Mouse (Mus musculus) thymus, adult 2 months (tissue): ENCODE data around the gene Ptpn11. TPM values are rescaled to one million over a fixed set of nuclear protein-coding genes. Genes with fewer than 3 reads are reported as not detected.
A peak's percentile ranks its signal among the peaks of the same experiment; 100 is the strongest.

Experiments
- DNase-seq: peaks from one replicate; pipeline ENCODE4 v3.0.0; 2021
- H3K27ac ChIP-seq: fragments of 200-500 bp; 2 replicates; pipeline ENCODE4 v1.5.1; 2012; ENCODE audit warnings: low read length, control low read depth; ENCODE audit not compliant: control insufficient read depth, insufficient read depth
- H3K27me3 ChIP-seq: fragments of 200-500 bp; 2 replicates; pipeline ENCODE4 v1.6.1; 2012; ENCODE audit warnings: mild to moderate bottlenecking, low read length, moderate library complexity, mixed read lengths; ENCODE audit not compliant: control insufficient read depth, insufficient read depth
- H3K36me3 ChIP-seq: fragments of 200-500 bp; 2 replicates; pipeline ENCODE4 v1.6.1; 2012; ENCODE audit warnings: mild to moderate bottlenecking, low read length, moderate library complexity; ENCODE audit not compliant: control insufficient read depth, insufficient read depth
- H3K4me1 ChIP-seq: fragments of 200-500 bp; replicated peaks from 2 replicates; pipeline ENCODE4 v1.6.1; 2012; ENCODE audit warnings: low read length; ENCODE audit not compliant: control insufficient read depth, insufficient read depth
- H3K4me3 ChIP-seq: fragments of 200-500 bp; 2 replicates; pipeline ENCODE4 v1.5.1; 2012; ENCODE audit warnings: mild to moderate bottlenecking, low read length, control low read depth, moderate library complexity; ENCODE audit not compliant: control insufficient read depth, insufficient read depth
- CTCF ChIP-seq: fragments of 200-500 bp; IDR thresholded peaks from 2 replicates; pipeline ENCODE4 v1.5.1; 2012; ENCODE audit warnings: mild to moderate bottlenecking, control low read depth, low read length, moderate library complexity, borderline replicate concordance; ENCODE audit not compliant: control insufficient read depth, poor library complexity, insufficient read depth; ENCODE audit errors: extremely low read depth
- POLR2A ChIP-seq: fragments of 200-500 bp; IDR thresholded peaks from 2 replicates; pipeline ENCODE4 v1.6.1; 2012; ENCODE audit warnings: mild to moderate bottlenecking, low read length, control low read depth, moderate library complexity; ENCODE audit not compliant: control insufficient read depth, poor library complexity, insufficient read depth; ENCODE audit errors: extremely low read depth
- WGBS: fragments of 180-500 bp; shearing (Covaris S2); methylation state at CpG from one replicate; pipeline ENCODE4 v1.1.7; 2018; 5-methylcytosine and 5-hydroxymethylcytosine counted together
- polyA plus RNA-seq: library from polyadenylated mRNA; depleted of rRNA; stranded (reverse); fragments of >200 nt; gene quantifications from 2 replicates; pipeline ENCODE4 v1.2.3, GENCODE M21; 2012

The Ptpn11 gene
- polyA plus RNA-seq, 1 experiment: 30.0 TPM

GRCm38 (mm10) chr5:121137125-121137524 lies 54.1 kb downstream of the Ptpn11 start:
- Histone ChIP-seq H3K4me1 (no peaks in the 10 kb centered on the region), H3K4me3 (no peak overlapping the region), H3K27me3 (no peaks in the 10 kb centered on the region), H3K36me3 (peaks cover 26% of the 10 kb centered on the region), H3K27ac (no peak overlapping the region)
- WGBS: 98% methylated on average over 8 of the region's 8 CpGs
- DNase-seq: no peak
- no peak for TF ChIP-seq POLR2A
- no peak for TF ChIP-seq CTCF

- no peak for TF ChIP-seq POLR2A
- no peak for TF ChIP-seq CTCF
- H3K27ac ChIP-seq: no peak overlapping the region
- no peaks in the 10 kb centered on the region for H3K4me1 ChIP-seq
- no peak for DNase-seq
- H3K36me3 ChIP-seq: peaks cover 15% of the 10 kb centered on the region
- no peak overlapping the region for H3K4me3 ChIP-seq
- WGBS: 90% methylated on average over 3 of the region's 3 CpGs
- no peaks in the 10 kb centered on the region for H3K27me3 ChIP-seq
These were observed 59.4 kb downstream of the Ptpn11 start for GRCm38 (mm10) chr5:121131801-121132200.

- Histone ChIP-seq H3K4me1 (no peaks in the 10 kb centered on the region), H3K27ac (no peak overlapping the region), H3K36me3 (peaks cover 4% of the 10 kb centered on the region; the same call in 1 of the 2 replicates), H3K4me3 (no peak overlapping the region), H3K27me3 (no peaks in the 10 kb centered on the region)
- DNase-seq: no peak
- 98% methylated on average over 5 of the region's 5 CpGs for WGBS
- TF ChIP-seq POLR2A (no peak), CTCF (no peak)
These were observed 61.9 kb downstream of the Ptpn11 start for GRCm38 (mm10) chr5:121129254-121129653.

- no peak for TF ChIP-seq POLR2A
- TF ChIP-seq CTCF: peak; percentile 55; the same call in 1 of the 2 replicates
- DNase-seq: no peak
- 87% methylated on average over 2 of the region's 2 CpGs for WGBS
- no peak overlapping the region for H3K4me3 ChIP-seq
- no peaks in the 10 kb centered on the region for H3K36me3 ChIP-seq
- no peaks in the 10 kb centered on the region for H3K4me1 ChIP-seq
- no peaks in the 10 kb centered on the region for H3K27me3 ChIP-seq
- no peak overlapping the region for H3K27ac ChIP-seq
These were observed 65.1 kb downstream of the Ptpn11 start for GRCm38 (mm10) chr5:121126051-121126450.

- H3K36me3 ChIP-seq: no peaks in the 10 kb centered on the region
- TF ChIP-seq CTCF (no peak), POLR2A (no peak)
- DNase-seq: no peak
- H3K4me1 ChIP-seq: no peaks in the 10 kb centered on the region
- H3K4me3 ChIP-seq: no peak overlapping the region
- no peak overlapping the region for H3K27ac ChIP-seq
- WGBS: 92% methylated on average over 14 of the region's 14 CpGs
- no peaks in the 10 kb centered on the region for H3K27me3 ChIP-seq
These were observed 65.6 kb downstream of the Ptpn11 start for GRCm38 (mm10) chr5:121125563-121125962.

GRCm38 (mm10) chr5:121124208-121125185 lies 66.7 kb downstream of the Ptpn11 start:
- H3K4me3 ChIP-seq: no peak overlapping the region
- no peaks in the 10 kb centered on the region for H3K36me3 ChIP-seq
- no peak for DNase-seq
- no peaks in the 10 kb centered on the region for H3K4me1 ChIP-seq
- no peak for TF ChIP-seq POLR2A
- TF ChIP-seq CTCF: no peak
- WGBS: 24% methylated on average over 5 of the region's 5 CpGs
- no peak overlapping the region for H3K27ac ChIP-seq
- no peaks in the 10 kb centered on the region for H3K27me3 ChIP-seq

- H3K4me3 ChIP-seq: no peak overlapping the region
- H3K4me1 ChIP-seq: no peaks in the 10 kb centered on the region
- no peaks in the 10 kb centered on the region for H3K27me3 ChIP-seq
- H3K27ac ChIP-seq: no peak overlapping the region
- 85% methylated on average over 5 of the region's 5 CpGs for WGBS
- no peaks in the 10 kb centered on the region for H3K36me3 ChIP-seq
- TF ChIP-seq POLR2A (no peak), CTCF (no peak)
- DNase-seq: no peak
These were observed 67.8 kb downstream of the Ptpn11 start for GRCm38 (mm10) chr5:121123399-121123798.
